Mouse (Mus musculus) neural tube, embryonic 11.5 days (tissue): ENCODE results near the gene Cgnl1. TPM values are rescaled to one million over a fixed set of nuclear protein-coding genes. Genes with fewer than 3 reads are reported as not detected.

Experiments
- ATAC-seq: fragments of 200-750 bp; cut with Nextera tagmentation; 2 replicates; pipeline ENCODE4 v1.8.0; 2017; ENCODE audit warnings: moderate number of reproducible peaks, mild to moderate bottlenecking, moderate TSS enrichment, moderate library complexity; ENCODE audit not compliant: insufficient read depth, low FRiP score, low TSS enrichment
- DNase-seq: peaks from one replicate; pipeline ENCODE4 v3.0.0-alpha.2; 2015; ENCODE audit warnings: low spot score
- H3K27ac ChIP-seq: fragments of 300-500 bp; sonication (generic); 2 replicates; pipeline ENCODE4 v1.5.1; 2014; ENCODE audit warnings: low read depth, mild to moderate bottlenecking, low read length
- H3K27me3 ChIP-seq: fragments of 300-500 bp; sonication (generic); 2 replicates; pipeline ENCODE4 v1.6.1; 2014; ENCODE audit warnings: mild to moderate bottlenecking, low read length, mixed read lengths; ENCODE audit not compliant: control insufficient read depth, insufficient read depth
- H3K36me3 ChIP-seq: fragments of 300-500 bp; sonication (generic); 2 replicates; pipeline ENCODE4 v1.6.1; 2014; ENCODE audit warnings: mild to moderate bottlenecking, low read length, moderate library complexity, mixed read lengths; ENCODE audit not compliant: control insufficient read depth, insufficient read depth
- H3K4me1 ChIP-seq: fragments of 300-500 bp; sonication (generic); 2 replicates; pipeline ENCODE4 v1.6.1; 2014; ENCODE audit warnings: low read length, mixed read lengths; ENCODE audit not compliant: control insufficient read depth, insufficient read depth
- H3K4me2 ChIP-seq: fragments of 300-500 bp; sonication (generic); 2 replicates; pipeline ENCODE4 v1.6.1; 2014; ENCODE audit warnings: low read depth, mild to moderate bottlenecking, moderate library complexity
- H3K4me3 ChIP-seq: fragments of 300-500 bp; sonication (generic); 2 replicates; pipeline ENCODE4 v1.5.1; 2014; ENCODE audit warnings: low read depth, low read length
- H3K9ac ChIP-seq: fragments of 300-500 bp; sonication (generic); 2 replicates; pipeline ENCODE4 v1.6.1; 2014; ENCODE audit warnings: mild to moderate bottlenecking, low read length
- H3K9me3 ChIP-seq: fragments of 300-500 bp; sonication (generic); 2 replicates; pipeline ENCODE4 v1.6.1; 2016; ENCODE audit warnings: low read length; ENCODE audit not compliant: control insufficient read depth
- WGBS: fragments of 180-500 bp; shearing (Covaris S2); extraction: QIAGEN DNeasy Blood & Tissue Kit; methylation state at CpG from one replicate; pipeline ENCODE4 v1.1.7; 2014; 5-methylcytosine and 5-hydroxymethylcytosine counted together
- polyA plus RNA-seq: library from polyadenylated mRNA; unstranded; fragments of >200 nt; fragmentation: Nextera tagmentation; extraction: Ambion mirVana; gene quantifications from 2 replicates; pipeline ENCODE4 v1.2.1, GENCODE M21; 2014

Cgnl1 gene
- polyA plus RNA-seq, 1 experiment from 2014 or later: 7.5 TPM

GRCm38 (mm10) chr9:71763273-71763672 lies 8.1 kb downstream of the Cgnl1 start:
- no peak for DNase-seq
- Histone ChIP-seq H3K36me3 (no peaks in the 10 kb centered on the region), H3K9ac (no peak overlapping the region), H3K27me3 (no peaks in the 10 kb centered on the region), H3K9me3 (no peaks in the 10 kb centered on the region), H3K4me3 (no peak overlapping the region), H3K27ac (no peak overlapping the region), H3K4me1 (peaks cover 21% of the 10 kb centered on the region), H3K4me2 (no peak overlapping the region)
- no peak for ATAC-seq
- WGBS: 9% methylated on average over 1 of the region's 1 CpGs

DNA sequence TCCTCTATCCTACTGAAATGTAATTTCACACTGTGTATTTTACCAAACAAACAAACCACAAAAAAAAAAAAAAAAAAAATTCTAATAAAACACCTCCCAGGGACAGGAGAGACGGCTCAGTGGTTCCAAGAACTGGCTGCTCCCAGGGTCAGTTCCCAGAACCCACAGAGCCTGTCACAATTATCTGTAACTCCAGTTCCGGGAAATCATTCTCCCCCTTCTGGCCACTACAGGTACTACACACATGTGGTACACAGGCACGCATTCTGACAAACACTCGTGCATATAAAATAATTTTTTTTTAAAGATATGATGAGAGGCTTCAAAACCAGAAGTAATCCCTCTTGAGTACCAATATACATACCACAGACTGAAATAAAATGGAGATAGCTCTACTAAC lies 9.7 kb downstream of the Cgnl1 start:
- Histone ChIP-seq H3K36me3 (no peaks in the 10 kb centered on the region), H3K4me3 (no peak overlapping the region), H3K4me2 (no peak overlapping the region), H3K27me3 (no peaks in the 10 kb centered on the region), H3K27ac (no peak overlapping the region), H3K9me3 (no peaks in the 10 kb centered on the region), H3K9ac (no peak overlapping the region), H3K4me1 (peaks cover 21% of the 10 kb centered on the region)
- WGBS: 98% methylated on average over 4 of the region's 4 CpGs
- ATAC-seq (no peak), DNase-seq (no peak)

GRCm38 (mm10) chr9:71760518-71761141 lies 10.8 kb downstream of the Cgnl1 start:
- Histone ChIP-seq H3K27me3 (no peaks in the 10 kb centered on the region), H3K9me3 (no peaks in the 10 kb centered on the region), H3K4me2 (no peak overlapping the region), H3K9ac (no peak overlapping the region), H3K36me3 (no peaks in the 10 kb centered on the region), H3K4me1 (peaks cover 21% of the 10 kb centered on the region), H3K4me3 (no peak overlapping the region), H3K27ac (no peak overlapping the region)
- 13% methylated on average over 14 of the region's 14 CpGs for WGBS
- DNase-seq (peak; percentile 35), ATAC-seq (no peak)

- Histone ChIP-seq H3K4me2 (no peak overlapping the region), H3K9me3 (no peaks in the 10 kb centered on the region), H3K9ac (no peak overlapping the region), H3K36me3 (no peaks in the 10 kb centered on the region), H3K4me1 (peaks cover 21% of the 10 kb centered on the region), H3K27me3 (no peaks in the 10 kb centered on the region), H3K4me3 (no peak overlapping the region), H3K27ac (no peak overlapping the region)
- DNase-seq (no peak), ATAC-seq (no peak)
- 27% methylated on average over 5 of the region's 5 CpGs for WGBS
Measured at GRCm38 (mm10) chr9:71759893-71760292, 11.5 kb downstream of the Cgnl1 start.

- DNase-seq: no peak
- H3K27ac ChIP-seq: no peak overlapping the region
- 73% methylated on average over 8 of the region's 8 CpGs for WGBS
- H3K4me3 ChIP-seq: no peak overlapping the region
- H3K4me1 ChIP-seq: peaks cover 16% of the 10 kb centered on the region
- no peak overlapping the region for H3K4me2 ChIP-seq
- no peaks in the 10 kb centered on the region for H3K36me3 ChIP-seq
- H3K9me3 ChIP-seq: no peaks in the 10 kb centered on the region
- no peak overlapping the region for H3K9ac ChIP-seq
- ATAC-seq: no peak
- no peaks in the 10 kb centered on the region for H3K27me3 ChIP-seq
Measured at GRCm38 (mm10) chr9:71757386-71757785, 14.0 kb downstream of the Cgnl1 start.

DNA sequence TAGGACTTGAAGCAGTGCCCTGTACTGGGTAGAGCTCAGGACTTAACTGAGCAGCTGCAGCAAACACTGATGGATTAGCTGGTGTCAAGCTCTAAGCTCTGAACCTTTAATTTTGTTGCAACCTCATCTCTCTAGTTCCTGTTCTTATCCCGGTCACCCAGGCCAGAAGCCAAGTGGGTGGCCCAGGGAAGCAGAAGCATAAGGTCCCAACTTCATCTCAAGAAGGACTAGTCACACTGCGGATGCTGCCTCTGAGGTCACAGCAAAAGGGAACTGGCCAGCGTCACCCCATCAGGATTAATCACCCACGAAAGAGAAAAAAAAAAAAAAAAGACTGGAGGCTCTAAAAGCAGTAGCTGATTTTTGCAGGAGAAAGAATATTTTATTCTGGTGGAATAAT lies 14.5 kb downstream of the Cgnl1 start:
- no peak for ATAC-seq
- whole genome bisulfite sequencing: 42% methylated on average over 4 of the region's 4 CpGs
- H3K27ac ChIP-seq: no peak overlapping the region
- H3K27me3 ChIP-seq: no peaks in the 10 kb centered on the region
- DNase-seq: no peak
- no peaks in the 10 kb centered on the region for H3K9me3 ChIP-seq
- no peak overlapping the region for H3K4me3 ChIP-seq
- H3K4me2 ChIP-seq: no peak overlapping the region
- H3K36me3 ChIP-seq: no peaks in the 10 kb centered on the region
- H3K9ac ChIP-seq: no peak overlapping the region
- peaks cover 16% of the 10 kb centered on the region for H3K4me1 ChIP-seq

- DNase-seq: no peak
- 44% methylated on average over 4 of the region's 4 CpGs for WGBS
- H3K27ac ChIP-seq: no peak overlapping the region
- no peaks in the 10 kb centered on the region for H3K27me3 ChIP-seq
- peaks cover 4% of the 10 kb centered on the region; the same call in 1 of the 2 replicates for H3K4me1 ChIP-seq
- H3K9ac ChIP-seq: no peak overlapping the region
- no peak overlapping the region for H3K4me2 ChIP-seq
- H3K36me3 ChIP-seq: no peaks in the 10 kb centered on the region
- ATAC-seq: no peak
- H3K9me3 ChIP-seq: no peaks in the 10 kb centered on the region
- no peak overlapping the region for H3K4me3 ChIP-seq
Measured at GRCm38 (mm10) chr9:71753981-71754380, 17.4 kb downstream of the Cgnl1 start.

- no peak overlapping the region for H3K9ac ChIP-seq
- ATAC-seq (no peak), DNase-seq (no peak)
- H3K27ac ChIP-seq: no peak overlapping the region
- H3K27me3 ChIP-seq: no peaks in the 10 kb centered on the region
- no peak overlapping the region for H3K4me3 ChIP-seq
- H3K36me3 ChIP-seq: no peaks in the 10 kb centered on the region
- no peaks in the 10 kb centered on the region for H3K9me3 ChIP-seq
- H3K4me2 ChIP-seq: no peak overlapping the region
- 50% methylated on average over 4 of the region's 4 CpGs for WGBS
- H3K4me1 ChIP-seq: peaks cover 4% of the 10 kb centered on the region; the same call in 1 of the 2 replicates
Measured at GRCm38 (mm10) chr9:71753529-71753928, 17.9 kb downstream of the Cgnl1 start.

- H3K36me3 ChIP-seq: no peaks in the 10 kb centered on the region
- H3K27me3 ChIP-seq: no peaks in the 10 kb centered on the region
- no peak for DNase-seq
- no peak for ATAC-seq
- H3K4me1 ChIP-seq: peaks cover 4% of the 10 kb centered on the region; the same call in 1 of the 2 replicates
- no peak overlapping the region for H3K9ac ChIP-seq
- H3K4me3 ChIP-seq: no peak overlapping the region
- no peak overlapping the region for H3K27ac ChIP-seq
- WGBS: 27% methylated on average over 2 of the region's 2 CpGs
- H3K4me2 ChIP-seq: no peak overlapping the region
- H3K9me3 ChIP-seq: no peaks in the 10 kb centered on the region
Measured at GRCm38 (mm10) chr9:71753117-71753516, 18.3 kb downstream of the Cgnl1 start.
